ENCODE assay signal across 15 mouse cellular contexts in genomic region chr14:62844226-62844625, GRCm38 (mm10). TPM values are rescaled to one million over a fixed set of nuclear protein-coding genes. Genes with fewer than 3 reads are reported as not detected.
DNase-seq lines count a peak whose midpoint lies in the region; ATAC-seq and TF ChIP-seq lines count a peak whose summit lies in the region.
"Had no signal": no experiment of that assay in that cellular context is flagged by ENCODE, and none has a peak within 500 bp of the region (broad histone marks: within the 10 kb centered on the region; RNA-seq: fewer than 3 reads in every experiment).

No protein-coding gene starts in this region.

- H3K4me3 ChIP-seq in kidney, postnatal 0 days (replicated peaks; ENCODE audit: low read depth, low read length): no peak overlapping the region
- no peak overlapping the region; the same call in 1 of the 2 replicates for H3K4me3 ChIP-seq in bone marrow macrophage, adult 2 months (ENCODE audit: insufficient read depth, low read length)
- H3K4me3 ChIP-seq in heart, postnatal 0 days (ENCODE audit: low read depth, low read length): no peak overlapping the region
- H3K4me3 ChIP-seq: intestine, embryonic 15.5 days; layer of hippocampus, adult 2 months; neural tube, embryonic 12.5 days had no signal

- no peak for TF ChIP-seq POLR2A in bone marrow macrophage, adult 2 months (IDR thresholded peaks at IDR 0.05; ENCODE audit: borderline replicate concordance, low read depth, low read length)

- 71% methylated on average over 8 of the region's 8 CpGs for WGBS in kidney, postnatal 0 days
- 47% methylated on average over 8 of the region's 8 CpGs for WGBS in heart, postnatal 0 days

- no peak for TF ChIP-seq EP300 in heart, postnatal 0 days (IDR thresholded peaks at IDR 0.05; ENCODE audit: low read depth)

- no peaks in the 10 kb centered on the region for H3K27me3 ChIP-seq in kidney, postnatal 0 days (ENCODE audit: insufficient read depth, low read length)
- no peaks in the 10 kb centered on the region for H3K27me3 ChIP-seq in heart, postnatal 0 days (ENCODE audit: control insufficient read depth, insufficient read depth, low read length)
- H3K27me3 ChIP-seq: intestine, embryonic 15.5 days; neural tube, embryonic 12.5 days had no signal

- H3K27ac ChIP-seq in kidney, postnatal 0 days: peak overlapping the region; percentile 83
- H3K27ac ChIP-seq in bone marrow macrophage, adult 2 months (ENCODE audit: insufficient read depth, low read depth, low read length): peak overlapping the region; percentile 63
- H3K27ac ChIP-seq in heart, postnatal 0 days (ENCODE audit: low read depth): peak overlapping the region; percentile 80
- H3K27ac ChIP-seq: neural tube, embryonic 12.5 days had no signal

- ATAC-seq in kidney, postnatal 0 days (replicated peaks; ENCODE audit: low FRiP score, low read depth): no peak
- ATAC-seq in heart, postnatal 0 days (ENCODE audit: insufficient read depth, low read depth): no peak
- no peak for ATAC-seq in megakaryocyte, adult 5-6 weeks (ENCODE audit: poor library complexity, severe bottlenecking)
- ATAC-seq: intestine, embryonic 15.5 days had no signal

- H3K4me2 ChIP-seq in kidney, postnatal 0 days (ENCODE audit: low read length): peak overlapping the region; percentile 32; the same call in 1 of the 2 replicates
- H3K4me2 ChIP-seq in heart, postnatal 0 days (ENCODE audit: low read depth, low read length): no peak overlapping the region
- H3K4me2 ChIP-seq: intestine, embryonic 15.5 days; neural tube, embryonic 12.5 days had no signal

- H3K4me1 ChIP-seq in kidney, postnatal 0 days (replicated peaks; ENCODE audit: insufficient read depth, low read length): peaks cover 25% of the 10 kb centered on the region
- H3K4me1 ChIP-seq in bone marrow macrophage, adult 2 months (ENCODE audit: control insufficient read depth, insufficient read depth, low read length): peaks cover 54% of the 10 kb centered on the region
- H3K4me1 ChIP-seq in heart, postnatal 0 days (ENCODE audit: control insufficient read depth, insufficient read depth): peaks cover 34% of the 10 kb centered on the region

- peak; percentile 25 for DNase-seq in gastrocnemius, adult 18-20 months (ENCODE audit: low spot score)
- DNase-seq in gastrocnemius, postnatal 14 days: no peak
- DNase-seq in kidney, postnatal 0 days (ENCODE audit: low spot score): no peak
- no peak for DNase-seq in kidney, postnatal 36 days
- no peak for DNase-seq in heart, postnatal 0 days (ENCODE audit: low spot score)
- no peak for DNase-seq in left cerebral cortex, postnatal 14 days (ENCODE audit: low spot score in 2 of 2)
- DNase-seq: cerebellum, adult 9-11 months; midbrain, embryonic 14.5 days; right cerebral cortex, adult 18-20 months had no signal

- intact Hi-C loops in gastrocnemius, postnatal 14 days (cut with DNase I; ENCODE audit: low total_unique reads): no loop called here
- intact Hi-C loops in left cerebral cortex, postnatal 14 days (cut with DNase I): no loop called here

- no peak overlapping the region for H3K9ac ChIP-seq in kidney, postnatal 0 days (ENCODE audit: low read depth, low read length)
- H3K9ac ChIP-seq in heart, postnatal 0 days (replicated peaks; ENCODE audit: low read depth, low read length): no peak overlapping the region
- H3K9ac ChIP-seq: intestine, embryonic 15.5 days; neural tube, embryonic 12.5 days had no signal

- H3K9me3 ChIP-seq in kidney, postnatal 0 days (replicated peaks; ENCODE audit: low read length): no peaks in the 10 kb centered on the region
- H3K9me3 ChIP-seq in heart, postnatal 0 days (replicated peaks; ENCODE audit: control insufficient read depth, low read length): 0 out of 2 replicates have a peak, but pooled peaks cover 3% of the 10 kb centered on the region
- H3K9me3 ChIP-seq: G1E; intestine, embryonic 15.5 days had no signal

- H3K36me3 ChIP-seq in kidney, postnatal 0 days (ENCODE audit: insufficient read depth, low read length): no peaks in the 10 kb centered on the region
- H3K36me3 ChIP-seq in heart, postnatal 0 days (replicated peaks; ENCODE audit: control insufficient read depth, insufficient read depth, low read length): no peaks in the 10 kb centered on the region
- H3K36me3 ChIP-seq: intestine, embryonic 15.5 days had no signal

- TF ChIP-seq CTCF in kidney, postnatal 0 days (IDR thresholded peaks at IDR 0.05; ENCODE audit: low read depth): no peak
- no peak for TF ChIP-seq CTCF in bone marrow macrophage, adult 2 months (IDR thresholded peaks at IDR 0.05; ENCODE audit: low read depth, low read length)
- TF ChIP-seq CTCF in heart, postnatal 0 days (IDR thresholded peaks at IDR 0.05; ENCODE audit: low read depth): no peak

RNA-seq across cellular contexts. Expression of gene Wdfy2, which starts 6.7 kb away (rescaled TPM):
- total RNA-seq in gastrocnemius, adult 18-20 months (2021): 1 to 10 TPM; 6.5 to 6.9 TPM
- total RNA-seq in gastrocnemius, postnatal 14 days (2021): 1 to 10 TPM; 7.4 to 7.8 TPM
- 3.9 and 4.6 TPM in 2 replicates for polyA plus RNA-seq in kidney, postnatal 0 days (2015; fragmentation: Nextera tagmentation; extraction: Ambion mirVana)
- polyA plus RNA-seq in bone marrow macrophage, adult 2 months (2012; ENCODE audit: insufficient read depth, insufficient read length, missing spikeins): 80.6 and 83.5 TPM in 2 replicates
- 10.5 and 11.8 TPM in 2 replicates for total RNA-seq in heart, postnatal 0 days (2014; rRNA removed; ENCODE audit: low replicate concordance)
- polyA plus RNA-seq in heart, postnatal 0 days (2015; fragmentation: Nextera tagmentation; extraction: Ambion mirVana): 1.7 and 1.8 TPM in 2 replicates
- 35.4 and 35.8 TPM in 2 replicates for total RNA-seq in megakaryocyte, adult 5-6 weeks (2015)
- total RNA-seq in megakaryocyte, adult 5-6 weeks (2017): 45.7 and 51.7 TPM in 2 replicates
- total RNA-seq in left cerebral cortex, postnatal 14 days (2021): 10 to 100 TPM; 10.1 to 10.9 TPM
